Mouse (Mus musculus) lung, embryonic 15.5 days (tissue): Measurements from ENCODE around the gene Tmem43. TPM values are rescaled to one million over a fixed set of nuclear protein-coding genes. Genes with fewer than 3 reads are reported as not detected.

Experiments
- ATAC-seq: fragments of 200-750 bp; cut with Nextera tagmentation; 2 replicates; pipeline ENCODE4 v1.8.0; 2017; ENCODE audit warnings: moderate number of reproducible peaks, borderline replicate concordance; ENCODE audit not compliant: low FRiP score, low TSS enrichment; ENCODE audit errors: extremely low read depth
- H3K27ac ChIP-seq: fragments of 300-500 bp; sonication (generic); 2 replicates; pipeline ENCODE4 v1.5.1; 2015; ENCODE audit warnings: moderate library complexity, mild to moderate bottlenecking, inconsistent platforms
- H3K27me3 ChIP-seq: fragments of 300-500 bp; sonication (generic); 2 replicates; pipeline ENCODE4 v1.6.1; 2015; ENCODE audit warnings: inconsistent platforms
- H3K36me3 ChIP-seq: fragments of 300-500 bp; sonication (generic); 2 replicates; pipeline ENCODE4 v1.6.1; 2015; ENCODE audit warnings: inconsistent platforms
- H3K4me1 ChIP-seq: fragments of 300-500 bp; sonication (generic); 2 replicates; pipeline ENCODE4 v1.6.1; 2015; ENCODE audit warnings: inconsistent platforms
- H3K4me2 ChIP-seq: fragments of 300-500 bp; sonication (generic); 2 replicates; pipeline ENCODE4 v1.6.1; 2015; ENCODE audit warnings: inconsistent platforms, mild to moderate bottlenecking, moderate library complexity
- H3K4me3 ChIP-seq: fragments of 300-500 bp; sonication (generic); 2 replicates; pipeline ENCODE4 v1.5.1; 2015; ENCODE audit warnings: mild to moderate bottlenecking, inconsistent platforms
- H3K9ac ChIP-seq: fragments of 300-500 bp; sonication (generic); 2 replicates; pipeline ENCODE4 v1.6.1; 2015; ENCODE audit warnings: inconsistent platforms
- H3K9me3 ChIP-seq: fragments of 300-500 bp; sonication (generic); 2 replicates; pipeline ENCODE4 v1.6.1; 2016; ENCODE audit warnings: inconsistent platforms
- WGBS: fragments of 180-500 bp; shearing (Covaris S2); methylation state at CpG from one replicate; pipeline ENCODE4 v1.1.7; 2015; 5-methylcytosine and 5-hydroxymethylcytosine counted together
- polyA plus RNA-seq: library from polyadenylated mRNA; unstranded; fragments of >200 nt; fragmentation: Nextera tagmentation; extraction: Ambion mirVana; gene quantifications from 2 replicates; pipeline ENCODE4 v1.2.1, GENCODE M21; 2015

Gene Tmem43
- polyA plus RNA-seq, 1 experiment from 2014 or later, result 50.9 TPM

DNA sequence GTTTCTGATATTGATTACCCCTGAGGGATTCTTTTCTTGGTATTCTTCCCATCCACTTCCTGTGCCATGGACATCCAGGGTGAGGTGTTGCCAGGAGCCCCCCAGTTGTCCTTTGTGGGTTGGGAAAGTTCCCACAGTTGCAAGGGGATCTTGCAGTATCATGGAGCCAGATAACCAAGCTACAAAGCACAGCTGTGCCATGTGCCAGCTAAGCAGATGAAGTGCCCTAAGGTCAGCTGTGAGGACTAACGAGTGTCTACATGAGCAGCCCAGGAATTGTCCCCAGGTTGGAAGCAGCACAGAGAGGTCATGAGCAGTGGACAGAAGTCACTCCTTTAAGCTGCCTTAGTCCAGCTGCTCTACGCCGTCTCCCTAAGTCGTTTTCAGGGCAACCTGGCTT, 52.0 kb downstream of the Tmem43 start:
- Histone ChIP-seq H3K4me3 (no peak overlapping the region), H3K27ac (no peak overlapping the region), H3K9ac (no peak overlapping the region), H3K27me3 (no peaks in the 10 kb centered on the region), H3K9me3 (no peaks in the 10 kb centered on the region), H3K4me2 (no peak overlapping the region), H3K36me3 (peaks cover 37% of the 10 kb centered on the region), H3K4me1 (0 out of 2 replicates have a peak, but pooled peaks cover 3% of the 10 kb centered on the region)
- ATAC-seq, result no peak
- WGBS, result 84% methylated on average over 4 of the region's 4 CpGs

DNA sequence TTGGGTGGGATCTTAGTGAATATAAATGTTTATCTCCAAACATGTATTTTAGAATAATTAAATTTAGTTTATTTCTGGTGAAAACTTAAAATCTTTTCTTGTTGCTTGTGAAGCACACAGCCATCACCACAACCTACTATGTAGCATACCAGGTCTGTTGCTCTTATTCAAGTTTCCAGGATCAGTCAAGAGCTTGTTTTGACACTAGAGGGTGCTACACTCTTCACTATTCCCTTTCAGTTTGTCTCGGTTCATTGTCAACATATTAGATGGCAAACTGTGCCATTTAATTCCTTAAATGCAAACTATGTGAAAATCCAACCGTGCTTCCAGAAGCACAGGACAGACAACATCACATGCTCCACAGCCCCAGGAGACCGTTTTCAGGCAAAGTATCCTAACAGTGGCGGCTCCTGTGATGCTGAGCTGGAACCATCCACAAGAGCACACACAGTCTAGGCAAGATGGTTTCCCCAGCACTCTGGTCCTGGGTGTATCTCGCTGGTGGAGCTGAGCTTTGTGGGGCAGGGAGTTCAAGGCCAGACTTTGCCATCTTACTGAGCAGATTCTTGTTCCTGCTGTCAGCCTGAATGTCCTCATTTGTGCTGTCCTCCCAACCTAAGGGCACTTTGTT, 53.8 kb downstream of the Tmem43 start:
- no peak overlapping the region for H3K4me2 ChIP-seq
- H3K27ac ChIP-seq, result no peak overlapping the region
- no peak overlapping the region for H3K4me3 ChIP-seq
- no peaks in the 10 kb centered on the region for H3K27me3 ChIP-seq
- H3K9me3 ChIP-seq, result no peaks in the 10 kb centered on the region
- H3K36me3 ChIP-seq, result peaks cover 20% of the 10 kb centered on the region
- H3K4me1 ChIP-seq, result peaks cover 5% of the 10 kb centered on the region
- WGBS, result 42% methylated on average over 5 of the region's 5 CpGs
- ATAC-seq, result no peak
- H3K9ac ChIP-seq, result no peak overlapping the region

GRCm38 (mm10) chr6:91528265-91528664, 54.8 kb downstream of the Tmem43 start:
- Histone ChIP-seq H3K27ac (no peak overlapping the region), H3K27me3 (no peaks in the 10 kb centered on the region), H3K4me1 (peaks cover 12% of the 10 kb centered on the region), H3K4me3 (no peak overlapping the region), H3K36me3 (peaks cover 10% of the 10 kb centered on the region), H3K4me2 (no peak overlapping the region), H3K9ac (no peak overlapping the region), H3K9me3 (no peaks in the 10 kb centered on the region)
- WGBS, result 70% methylated on average over 7 of the region's 7 CpGs
- ATAC-seq, result no peak

GRCm38 (mm10) chr6:91530673-91531072, 57.2 kb downstream of the Tmem43 start:
- ATAC-seq, result no peak
- H3K9me3 ChIP-seq, result no peaks in the 10 kb centered on the region
- no peak overlapping the region for H3K4me2 ChIP-seq
- H3K27me3 ChIP-seq, result no peaks in the 10 kb centered on the region
- WGBS, result 88% methylated on average over 8 of the region's 8 CpGs
- no peak overlapping the region for H3K27ac ChIP-seq
- H3K36me3 ChIP-seq, result no peaks in the 10 kb centered on the region
- peaks cover 20% of the 10 kb centered on the region for H3K4me1 ChIP-seq
- no peak overlapping the region for H3K9ac ChIP-seq
- H3K4me3 ChIP-seq, result no peak overlapping the region

DNA sequence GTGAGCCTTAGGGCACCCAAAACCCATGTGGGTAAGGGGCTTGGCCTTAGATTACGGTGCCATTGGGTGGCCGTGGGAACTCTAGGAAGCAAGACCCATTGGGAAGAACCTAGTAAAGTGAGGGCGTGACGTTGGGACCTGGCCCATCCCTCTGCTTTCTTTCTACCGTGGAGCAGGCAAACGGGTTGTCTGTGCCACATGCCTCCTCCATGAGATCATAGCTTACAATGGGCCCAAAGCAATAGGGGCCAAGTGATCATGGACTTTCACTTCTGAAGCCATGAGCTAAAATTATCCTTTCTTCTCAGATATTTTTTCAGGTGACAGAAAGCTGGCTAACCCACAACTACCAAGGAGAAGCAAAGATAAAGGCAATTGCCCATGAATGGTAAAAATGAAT, 57.8 kb downstream of the Tmem43 start:
- Histone ChIP-seq H3K4me2 (no peak overlapping the region), H3K36me3 (no peaks in the 10 kb centered on the region), H3K27ac (no peak overlapping the region), H3K9ac (no peak overlapping the region), H3K9me3 (no peaks in the 10 kb centered on the region), H3K4me3 (no peak overlapping the region), H3K4me1 (peaks cover 20% of the 10 kb centered on the region), H3K27me3 (no peaks in the 10 kb centered on the region)
- ATAC-seq, result no peak
- 61% methylated on average over 6 of the region's 6 CpGs for WGBS

DNA sequence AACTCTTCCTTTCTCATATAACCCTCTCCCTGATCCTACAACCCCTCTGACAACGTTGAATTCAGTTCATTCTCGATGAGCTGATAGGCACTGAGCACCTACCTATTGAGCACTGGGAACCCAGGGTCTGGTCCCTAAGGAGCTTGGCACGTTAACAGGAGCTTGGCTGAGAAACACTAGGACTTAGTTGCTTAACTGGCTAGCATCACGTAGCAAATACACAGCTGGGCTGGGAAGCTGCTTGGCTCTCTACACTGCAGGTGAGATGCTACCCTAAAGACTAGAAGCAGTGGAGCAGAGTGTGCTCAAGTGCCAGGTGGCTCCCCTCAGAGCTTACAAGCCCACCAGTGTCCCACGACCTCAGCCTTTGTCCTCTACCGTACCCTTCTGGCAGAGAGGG, 59.2 kb downstream of the Tmem43 start:
- Histone ChIP-seq H3K9ac (no peak overlapping the region), H3K9me3 (no peaks in the 10 kb centered on the region), H3K27me3 (no peaks in the 10 kb centered on the region), H3K4me1 (peaks cover 17% of the 10 kb centered on the region), H3K4me2 (0 out of 2 replicates have a peak overlapping the region, but pooled peaks have one; percentile 3), H3K4me3 (no peak overlapping the region), H3K36me3 (no peaks in the 10 kb centered on the region), H3K27ac (peak overlapping the region; percentile 16; the same call in 1 of the 2 replicates)
- ATAC-seq, result no peak
- WGBS, result 38% methylated on average over 6 of the region's 6 CpGs

DNA sequence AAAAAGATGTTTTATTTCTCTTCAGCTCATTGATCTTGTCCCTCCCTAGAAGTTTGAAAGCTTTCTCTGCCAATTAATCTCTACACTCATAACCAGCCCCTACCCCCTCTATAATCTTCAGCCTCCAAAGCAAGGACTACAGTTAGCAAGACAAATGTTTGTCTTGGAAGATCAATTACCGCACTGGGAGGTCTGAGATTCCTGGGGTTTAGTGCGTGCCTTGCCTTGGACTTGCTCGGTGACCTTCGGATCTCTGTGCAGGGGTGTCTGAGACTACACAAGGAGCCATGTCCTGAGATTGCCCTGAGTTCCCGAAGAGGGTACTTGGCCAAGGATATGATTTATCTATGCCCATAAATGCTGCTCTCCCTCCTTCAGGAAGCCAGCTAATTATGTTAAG, 59.9 kb downstream of the Tmem43 start:
- 7% methylated on average over 5 of the region's 5 CpGs for WGBS
- Histone ChIP-seq H3K36me3 (no peaks in the 10 kb centered on the region), H3K27ac (no peak overlapping the region), H3K27me3 (no peaks in the 10 kb centered on the region), H3K4me2 (no peak overlapping the region), H3K4me1 (peaks cover 17% of the 10 kb centered on the region), H3K4me3 (no peak overlapping the region), H3K9ac (no peak overlapping the region), H3K9me3 (no peaks in the 10 kb centered on the region)
- peak; percentile 62; the same call in 1 of the 2 replicates for ATAC-seq

- Histone ChIP-seq H3K27ac (no peak overlapping the region), H3K36me3 (no peaks in the 10 kb centered on the region), H3K9ac (no peak overlapping the region), H3K27me3 (no peaks in the 10 kb centered on the region), H3K4me2 (no peak overlapping the region), H3K9me3 (no peaks in the 10 kb centered on the region), H3K4me1 (peaks cover 17% of the 10 kb centered on the region), H3K4me3 (no peak overlapping the region)
- 14% methylated on average over 2 of the region's 2 CpGs for WGBS
- peak; percentile 44; the same call in 1 of the 2 replicates for ATAC-seq
Measured at GRCm38 (mm10) chr6:91533771-91534170, 60.3 kb downstream of the Tmem43 start.

DNA sequence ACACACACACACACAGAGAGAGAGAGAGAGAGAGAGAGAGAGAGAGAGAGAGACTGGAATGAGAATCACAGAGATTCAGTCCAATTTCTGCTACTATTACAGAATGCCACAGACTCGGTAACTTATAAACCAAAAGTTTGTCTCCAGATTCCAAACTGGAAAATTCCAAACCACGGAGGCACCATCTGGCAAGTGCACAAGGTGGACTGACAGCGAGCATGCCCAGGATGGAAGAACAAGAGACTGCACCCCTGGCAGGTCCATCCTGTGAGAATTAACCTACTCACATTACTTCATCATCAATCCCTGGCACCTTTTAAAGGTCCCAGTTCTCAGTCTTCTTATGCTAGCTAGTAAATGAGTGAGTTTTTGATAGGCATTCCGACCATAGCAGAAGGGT, 60.8 kb downstream of the Tmem43 start:
- no peak overlapping the region for H3K27ac ChIP-seq
- no peak overlapping the region for H3K4me2 ChIP-seq
- no peak for ATAC-seq
- no peaks in the 10 kb centered on the region for H3K27me3 ChIP-seq
- H3K36me3 ChIP-seq, result no peaks in the 10 kb centered on the region
- peaks cover 17% of the 10 kb centered on the region for H3K4me1 ChIP-seq
- H3K9ac ChIP-seq, result no peak overlapping the region
- H3K4me3 ChIP-seq, result no peak overlapping the region
- WGBS, result 58% methylated on average over 4 of the region's 4 CpGs
- no peaks in the 10 kb centered on the region for H3K9me3 ChIP-seq

- ATAC-seq, result no peak
- Histone ChIP-seq H3K27ac (no peak overlapping the region), H3K27me3 (no peaks in the 10 kb centered on the region), H3K4me1 (peaks cover 17% of the 10 kb centered on the region), H3K4me2 (no peak overlapping the region), H3K9me3 (no peaks in the 10 kb centered on the region), H3K4me3 (no peak overlapping the region), H3K9ac (no peak overlapping the region), H3K36me3 (no peaks in the 10 kb centered on the region)
- 88% methylated on average over 3 of the region's 3 CpGs for WGBS
Measured at GRCm38 (mm10) chr6:91535231-91535630, 61.7 kb downstream of the Tmem43 start.

DNA sequence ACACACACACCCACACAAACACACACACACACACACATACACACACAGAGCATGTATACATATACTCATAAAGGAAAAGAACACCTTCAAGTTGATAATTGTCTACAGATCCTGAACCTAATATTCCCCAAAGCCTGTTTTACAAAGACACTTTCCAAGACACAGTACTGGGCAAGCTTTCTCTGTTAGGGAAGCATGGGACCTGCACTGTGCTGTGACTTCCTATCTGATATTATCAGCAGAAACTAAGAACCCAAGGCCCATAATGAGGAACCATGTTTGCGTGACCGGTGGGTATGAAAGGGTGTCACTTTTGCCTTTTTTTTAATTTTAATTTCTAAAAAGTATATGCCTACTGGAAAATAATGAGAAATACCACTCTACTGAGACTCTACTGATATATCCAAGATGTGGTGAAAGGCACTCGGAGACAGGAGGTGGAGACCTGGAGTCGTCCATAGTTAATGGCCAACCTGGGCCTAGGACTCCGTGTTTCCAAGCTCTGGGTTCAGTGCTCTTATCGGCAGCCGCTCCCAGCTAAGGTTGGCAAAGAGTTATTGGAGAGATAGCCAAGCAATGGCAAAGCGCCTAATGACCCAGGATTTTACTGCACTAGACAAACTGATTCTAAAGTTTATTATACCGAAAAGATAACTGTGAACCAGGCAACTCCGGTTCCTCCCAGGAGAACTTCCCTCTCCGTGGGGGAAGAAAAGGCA, 62.7 kb downstream of the Tmem43 start:
- Histone ChIP-seq H3K9me3 (no peaks in the 10 kb centered on the region), H3K9ac (no peak overlapping the region), H3K27ac (no peak overlapping the region), H3K36me3 (no peaks in the 10 kb centered on the region), H3K4me2 (no peak overlapping the region), H3K27me3 (no peaks in the 10 kb centered on the region), H3K4me1 (peaks cover 17% of the 10 kb centered on the region), H3K4me3 (no peak overlapping the region)
- ATAC-seq, result no peak
- WGBS, result 64% methylated on average over 11 of the region's 11 CpGs
